ENCODE assay signal across 20 mouse cellular contexts in the genomic region with DNA sequence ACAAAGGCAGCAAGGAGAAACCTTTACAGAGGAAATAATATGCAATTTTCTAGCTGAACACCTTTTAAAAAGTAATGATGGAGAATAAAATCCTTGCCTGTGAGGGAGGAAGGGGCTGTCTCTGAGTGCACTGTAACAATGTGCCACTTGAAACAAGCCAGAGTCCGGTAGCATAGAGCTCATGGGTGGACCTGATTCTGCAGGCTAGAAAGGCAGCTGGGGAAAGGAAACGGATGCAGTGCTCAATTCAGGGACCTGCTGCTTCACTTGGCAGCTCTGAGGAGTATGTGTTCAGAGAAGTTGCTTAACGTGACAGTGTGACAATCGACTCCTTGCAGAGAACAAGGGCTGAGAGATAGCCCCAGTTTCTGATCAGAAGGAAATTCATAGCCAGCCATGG.
A peak's percentile ranks its signal among the peaks of the same experiment; 100 is the strongest.
DNase-seq lines count a peak whose midpoint lies in the region; ATAC-seq and TF ChIP-seq lines count a peak whose summit lies in the region.
"Had no signal": no experiment of that assay in that cellular context is flagged by ENCODE, and none has a peak within 500 bp of the region (broad histone marks: within the 10 kb centered on the region; RNA-seq: fewer than 3 reads in every experiment).

No protein-coding gene starts in this region.

- no peak overlapping the region for H3K9ac ChIP-seq in forebrain, embryonic 13.5 days
- no peak overlapping the region for H3K9ac ChIP-seq in forebrain, embryonic 14.5 days (ENCODE audit: low read length)
- H3K9ac ChIP-seq in hindbrain, embryonic 12.5 days: no peak overlapping the region
- no peak overlapping the region for H3K9ac ChIP-seq in midbrain, embryonic 15.5 days
- no peak overlapping the region for H3K9ac ChIP-seq in midbrain, embryonic 14.5 days (replicated peaks; ENCODE audit: low read length)
- H3K9ac ChIP-seq: heart, embryonic 12.5 days; kidney, embryonic 15.5 days had no signal

- H3K36me3 ChIP-seq in forebrain, embryonic 13.5 days (ENCODE audit: poor library complexity, severe bottlenecking): no peaks in the 10 kb centered on the region
- no peaks in the 10 kb centered on the region for H3K36me3 ChIP-seq in forebrain, embryonic 14.5 days (ENCODE audit: control insufficient read depth, insufficient read depth, low read length)
- no peaks in the 10 kb centered on the region for H3K36me3 ChIP-seq in hindbrain, embryonic 10.5 days
- no peaks in the 10 kb centered on the region for H3K36me3 ChIP-seq in hindbrain, embryonic 12.5 days
- H3K36me3 ChIP-seq in midbrain, embryonic 15.5 days (replicated peaks): no peaks in the 10 kb centered on the region
- no peaks in the 10 kb centered on the region for H3K36me3 ChIP-seq in midbrain, embryonic 14.5 days (ENCODE audit: control insufficient read depth, insufficient read depth, low read length)
- H3K36me3 ChIP-seq in kidney, adult 2 months (ENCODE audit: control insufficient read depth, insufficient read depth, low read length): no peaks in the 10 kb centered on the region
- H3K36me3 ChIP-seq: G1E; heart, embryonic 12.5 days; kidney, embryonic 15.5 days had no signal

- ATAC-seq in forebrain, embryonic 13.5 days: no peak
- ATAC-seq in forebrain, embryonic 14.5 days: no peak
- ATAC-seq in hindbrain, embryonic 12.5 days (ENCODE audit: low FRiP score): no peak
- ATAC-seq in midbrain, embryonic 15.5 days (replicated peaks): no peak
- no peak for ATAC-seq in midbrain, embryonic 14.5 days (ENCODE audit: low FRiP score, low TSS enrichment)
- ATAC-seq: intestine, postnatal 0 days; Patski had no signal

- H3K4me1 ChIP-seq in forebrain, embryonic 13.5 days: 0 out of 2 replicates have a peak, but pooled peaks cover 7% of the 10 kb centered on the region
- no peaks in the 10 kb centered on the region for H3K4me1 ChIP-seq in forebrain, embryonic 14.5 days (ENCODE audit: control insufficient read depth, insufficient read depth, low read length)
- H3K4me1 ChIP-seq in hindbrain, embryonic 10.5 days (replicated peaks): no peaks in the 10 kb centered on the region
- H3K4me1 ChIP-seq in hindbrain, embryonic 12.5 days: no peaks in the 10 kb centered on the region
- H3K4me1 ChIP-seq in midbrain, embryonic 15.5 days: peaks cover 7% of the 10 kb centered on the region
- no peaks in the 10 kb centered on the region for H3K4me1 ChIP-seq in midbrain, embryonic 14.5 days (ENCODE audit: control insufficient read depth, insufficient read depth, low read length)
- H3K4me1 ChIP-seq in kidney, adult 2 months (ENCODE audit: control insufficient read depth, insufficient read depth, low read length): no peaks in the 10 kb centered on the region
- H3K4me1 ChIP-seq: kidney, embryonic 15.5 days had no signal

- no peaks in the 10 kb centered on the region for H3K9me3 ChIP-seq in forebrain, embryonic 13.5 days (replicated peaks)
- no peaks in the 10 kb centered on the region for H3K9me3 ChIP-seq in forebrain, embryonic 14.5 days (replicated peaks; ENCODE audit: control insufficient read depth, low read length)
- H3K9me3 ChIP-seq in hindbrain, embryonic 10.5 days: no peaks in the 10 kb centered on the region
- H3K9me3 ChIP-seq in hindbrain, embryonic 12.5 days (replicated peaks): no peaks in the 10 kb centered on the region
- no peaks in the 10 kb centered on the region for H3K9me3 ChIP-seq in midbrain, embryonic 15.5 days
- no peaks in the 10 kb centered on the region for H3K9me3 ChIP-seq in midbrain, embryonic 14.5 days (ENCODE audit: control insufficient read depth, low read length)
- H3K9me3 ChIP-seq: G1E; heart, embryonic 12.5 days; kidney, embryonic 15.5 days had no signal

- no peak for TF ChIP-seq POLR2A in brain, embryonic 14.5 days (IDR thresholded peaks at IDR 0.05; ENCODE audit: borderline replicate concordance, extremely low read depth, insufficient read depth, insufficient read length, poor library complexity, severe bottlenecking)
- no peak for TF ChIP-seq POLR2A in kidney, adult 2 months (IDR thresholded peaks at IDR 0.05; ENCODE audit: low read depth, low read length)

- no peak for TF ChIP-seq CTCF in brain, embryonic 14.5 days (IDR thresholded peaks at IDR 0.05; ENCODE audit: borderline replicate concordance, extremely low read depth, insufficient read depth, insufficient read length)
- no peak for TF ChIP-seq CTCF in kidney, adult 2 months (conservative IDR thresholded peaks at IDR 0.05; ENCODE audit: insufficient read depth, insufficient read length, low read depth, low read length)

- H3K4me3 ChIP-seq in forebrain, embryonic 13.5 days: no peak overlapping the region
- no peak overlapping the region for H3K4me3 ChIP-seq in forebrain, embryonic 14.5 days (ENCODE audit: low read depth, low read length)
- no peak overlapping the region for H3K4me3 ChIP-seq in hindbrain, embryonic 10.5 days
- H3K4me3 ChIP-seq in hindbrain, embryonic 12.5 days: no peak overlapping the region
- no peak overlapping the region for H3K4me3 ChIP-seq in midbrain, embryonic 15.5 days
- H3K4me3 ChIP-seq in midbrain, embryonic 14.5 days (replicated peaks; ENCODE audit: low read depth, low read length): no peak overlapping the region
- H3K4me3 ChIP-seq in kidney, adult 2 months (ENCODE audit: insufficient read depth, low read depth, low read length): no peak overlapping the region
- H3K4me3 ChIP-seq: heart, embryonic 12.5 days; kidney, embryonic 15.5 days had no signal

- 59% methylated on average over 4 of the region's 4 CpGs for WGBS in forebrain, embryonic 13.5 days
- 63% methylated on average over 4 of the region's 4 CpGs for WGBS in forebrain, embryonic 14.5 days
- WGBS in hindbrain, embryonic 10.5 days: 78% methylated on average over 4 of the region's 4 CpGs
- WGBS in hindbrain, embryonic 12.5 days: 61% methylated on average over 4 of the region's 4 CpGs
- 54% methylated on average over 4 of the region's 4 CpGs for WGBS in midbrain, embryonic 15.5 days
- WGBS in midbrain, embryonic 14.5 days: 63% methylated on average over 4 of the region's 4 CpGs
- WGBS in kidney, adult 2 months: 53% methylated on average over 4 of the region's 4 CpGs

- no peak overlapping the region for H3K4me2 ChIP-seq in forebrain, embryonic 13.5 days
- no peak overlapping the region for H3K4me2 ChIP-seq in forebrain, embryonic 14.5 days (ENCODE audit: low read length)
- no peak overlapping the region for H3K4me2 ChIP-seq in hindbrain, embryonic 12.5 days (replicated peaks)
- H3K4me2 ChIP-seq in midbrain, embryonic 15.5 days: no peak overlapping the region
- H3K4me2 ChIP-seq in midbrain, embryonic 14.5 days (ENCODE audit: low read length): no peak overlapping the region
- H3K4me2 ChIP-seq: heart, embryonic 12.5 days; kidney, embryonic 15.5 days had no signal

- peak overlapping the region; percentile 25; the same call in 1 of the 2 replicates for H3K27ac ChIP-seq in forebrain, embryonic 13.5 days
- no peak overlapping the region for H3K27ac ChIP-seq in forebrain, embryonic 14.5 days (ENCODE audit: low read depth, low read length)
- 0 out of 2 replicates have a peak overlapping the region, but pooled peaks have one; percentile 8 for H3K27ac ChIP-seq in hindbrain, embryonic 10.5 days
- H3K27ac ChIP-seq in hindbrain, embryonic 12.5 days: no peak overlapping the region
- H3K27ac ChIP-seq in midbrain, embryonic 15.5 days: peak overlapping the region; percentile 51
- H3K27ac ChIP-seq in midbrain, embryonic 14.5 days (replicated peaks; ENCODE audit: low read depth, low read length): no peak overlapping the region
- H3K27ac ChIP-seq in kidney, adult 2 months (ENCODE audit: insufficient read depth, low read depth, low read length): no peak overlapping the region
- H3K27ac ChIP-seq: kidney, embryonic 15.5 days had no signal

- DNase-seq in forebrain, embryonic 14.5 days (ENCODE audit: low spot score): no peak
- DNase-seq in hindbrain, embryonic 10.5 days (ENCODE audit: low spot score): no peak
- no peak for DNase-seq in midbrain, embryonic 14.5 days
- DNase-seq in brain, embryonic 14.5 days (ENCODE audit: low read depth): peak; percentile 32
- DNase-seq in kidney, adult 2 months: no peak
- DNase-seq: adrenal gland, adult 8-10 months; B cell, adult 2 months; gastrocnemius, postnatal 10 days; kidney, postnatal 36 days; layer of hippocampus, postnatal 36 days; lung, postnatal 4 days had no signal

- H3K27me3 ChIP-seq in forebrain, embryonic 13.5 days: no peaks in the 10 kb centered on the region
- H3K27me3 ChIP-seq in forebrain, embryonic 14.5 days (replicated peaks; ENCODE audit: control insufficient read depth, insufficient read depth, low read length): no peaks in the 10 kb centered on the region
- H3K27me3 ChIP-seq in hindbrain, embryonic 10.5 days (ENCODE audit: insufficient read depth, poor library complexity, severe bottlenecking): no peaks in the 10 kb centered on the region
- no peaks in the 10 kb centered on the region for H3K27me3 ChIP-seq in hindbrain, embryonic 12.5 days
- H3K27me3 ChIP-seq in midbrain, embryonic 15.5 days (replicated peaks): no peaks in the 10 kb centered on the region
- no peaks in the 10 kb centered on the region for H3K27me3 ChIP-seq in midbrain, embryonic 14.5 days (ENCODE audit: control insufficient read depth, insufficient read depth, low read length)
- no peaks in the 10 kb centered on the region for H3K27me3 ChIP-seq in kidney, adult 2 months (replicated peaks; ENCODE audit: control insufficient read depth, insufficient read depth, low read length)
- H3K27me3 ChIP-seq: CH12.LX; heart, embryonic 12.5 days; kidney, embryonic 15.5 days; Patski had no signal

Comparison
In these comparisons a context has a peak if more than half of its experiments do, and no peak if none do; other contexts are left out.
1. H3K27ac ChIP-seq: peak in forebrain, embryonic 13.5 days (single experiment), hindbrain, embryonic 10.5 days (single experiment) and midbrain, embryonic 15.5 days (single experiment); none in forebrain, embryonic 14.5 days (single experiment), hindbrain, embryonic 12.5 days (single experiment), midbrain, embryonic 14.5 days (single experiment) and kidney, adult 2 months (single experiment).